Mouse (Mus musculus): ENCODE results near the gene Il21r. TPM values are rescaled to one million over a fixed set of nuclear protein-coding genes. Genes with fewer than 3 reads are reported as not detected.

The Il21r gene
- total RNA-seq, 2 experiments from 2014 or later = 0.44 to 0.54 TPM

GRCm38 (mm10) chr7:125599373-125599973 is 3.8 kb upstream of the Il21r start:
- intact Hi-C loops (cut with DNase I) = no loop called here
- DNase-seq = no peak

- intact Hi-C loops (cut with DNase I) = no loop called here
- no peak for DNase-seq
These were observed 3.1 kb upstream of the Il21r start for GRCm38 (mm10) chr7:125600136-125600535.

DNA sequence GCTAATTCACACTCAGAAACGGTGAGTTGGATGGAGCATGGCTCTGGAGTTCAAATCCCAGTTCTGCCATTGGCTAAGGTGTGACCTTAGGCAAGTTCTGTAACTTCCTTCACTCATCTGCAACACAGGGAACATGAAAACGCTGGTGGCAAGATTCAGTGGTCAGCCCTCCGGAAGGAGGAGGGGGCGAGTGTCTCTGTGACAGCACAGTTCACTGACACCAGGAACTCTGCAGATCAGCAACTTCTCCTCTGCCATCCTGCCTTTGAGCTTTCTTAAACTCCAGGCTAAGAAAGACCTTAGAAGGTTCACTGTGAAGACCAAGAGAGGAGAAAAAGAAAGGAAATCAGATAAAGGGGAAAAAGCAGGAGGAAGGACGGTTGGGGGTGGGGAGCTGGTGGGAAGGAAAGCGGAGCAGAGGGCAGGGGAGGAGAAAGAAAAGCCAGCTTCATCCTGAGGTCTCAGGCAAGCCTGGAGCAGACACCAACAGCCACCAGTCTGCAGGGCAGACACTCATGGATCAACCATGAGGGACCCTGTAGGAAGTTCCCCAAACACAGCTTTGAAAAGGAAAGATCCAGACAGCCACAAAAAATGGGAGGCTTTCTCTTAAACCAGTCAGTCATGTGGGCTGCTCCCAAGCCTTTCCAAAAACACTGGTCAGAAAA is 2.5 kb upstream of the Il21r start:
- intact Hi-C loops (cut with DNase I) = no loop called here
- DNase-seq = no peak

DNA sequence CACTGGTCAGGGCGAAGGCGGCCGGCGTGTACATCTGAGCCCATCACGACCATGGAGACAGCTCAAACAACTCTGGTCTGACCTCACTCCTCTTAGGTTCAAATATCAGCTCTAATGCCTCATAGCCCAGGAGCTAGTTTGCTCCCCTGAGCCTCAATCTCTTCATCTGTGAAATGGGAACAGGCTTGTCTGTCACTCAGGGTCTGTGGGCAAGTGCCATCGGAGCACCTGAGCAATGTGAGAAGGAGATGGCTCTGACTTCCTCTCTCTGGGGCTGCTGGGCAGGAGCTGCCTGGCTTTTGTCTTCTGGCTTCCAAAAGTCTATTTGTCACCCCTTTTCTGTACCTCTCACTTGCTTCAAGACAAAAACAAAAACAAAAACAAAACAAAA is 2.0 kb upstream of the Il21r start:
- DNase-seq = no peak
- intact Hi-C loops (cut with DNase I) = no loop called here

- DNase-seq = no peak
These were observed 1.3 kb upstream of the Il21r start for GRCm38 (mm10) chr7:125601821-125602448.

DNA sequence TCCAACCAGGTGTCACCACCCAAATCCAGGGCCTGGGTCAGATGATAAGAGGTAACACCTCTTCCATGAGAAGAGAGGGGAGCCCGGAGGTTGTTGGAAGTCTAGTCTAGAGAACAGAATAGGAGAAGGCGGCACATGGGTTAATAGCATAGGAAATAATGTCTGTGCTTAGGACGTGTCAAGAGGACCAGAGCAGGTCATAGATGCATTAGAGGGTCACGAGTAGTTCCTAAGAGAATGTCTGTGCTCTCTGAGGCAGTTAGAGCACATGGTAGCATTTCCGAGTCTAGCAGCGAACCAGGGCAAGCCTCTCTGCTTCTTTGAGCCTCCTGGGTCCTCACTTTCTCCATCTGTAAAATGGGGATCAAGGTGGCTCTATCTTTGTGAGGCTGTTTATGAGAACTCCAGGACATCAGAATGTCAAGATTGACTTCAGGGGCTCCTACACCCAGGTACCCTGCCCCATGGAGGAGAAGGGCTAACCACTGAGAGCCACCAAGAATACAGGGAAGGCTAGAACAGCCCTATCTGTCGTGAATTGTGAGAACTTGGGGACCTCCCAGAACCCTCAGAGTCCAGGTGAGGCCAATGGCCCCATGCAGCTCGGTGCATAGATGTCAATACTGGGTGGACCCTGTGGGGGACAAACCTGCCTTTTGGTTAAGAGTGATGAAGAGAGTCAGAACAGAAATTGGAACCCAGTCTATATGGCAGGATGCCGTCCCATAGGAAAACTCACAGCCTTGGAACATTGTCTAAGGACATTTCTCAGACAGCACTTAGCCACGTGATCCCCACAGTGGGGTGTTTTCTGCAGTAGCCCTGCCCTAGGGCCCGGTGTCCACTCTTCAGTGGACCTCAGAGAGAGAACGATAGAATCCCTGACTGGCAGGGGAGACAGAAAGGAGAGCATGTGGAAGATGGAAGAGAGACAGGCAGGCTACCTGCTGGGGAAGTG is 1.4 kb downstream of the Il21r start:
- DNase-seq = no peak
- intact Hi-C loops (cut with DNase I) = no loop called here

More at GRCm38 (mm10) chr7:125601821-125602448, 1.3 kb upstream of the Il21r start:
- intact Hi-C loops (cut with DNase I) = no loop called here

GRCm38 (mm10) chr7:125605725-125606139 is 2.5 kb downstream of the Il21r start:
- intact Hi-C loops (cut with DNase I) = no loop called here
- no peak for DNase-seq

GRCm38 (mm10) chr7:125606265-125607164 is 3.3 kb downstream of the Il21r start:
- intact Hi-C loops (cut with DNase I) = no loop called here
- no peak for DNase-seq

DNA sequence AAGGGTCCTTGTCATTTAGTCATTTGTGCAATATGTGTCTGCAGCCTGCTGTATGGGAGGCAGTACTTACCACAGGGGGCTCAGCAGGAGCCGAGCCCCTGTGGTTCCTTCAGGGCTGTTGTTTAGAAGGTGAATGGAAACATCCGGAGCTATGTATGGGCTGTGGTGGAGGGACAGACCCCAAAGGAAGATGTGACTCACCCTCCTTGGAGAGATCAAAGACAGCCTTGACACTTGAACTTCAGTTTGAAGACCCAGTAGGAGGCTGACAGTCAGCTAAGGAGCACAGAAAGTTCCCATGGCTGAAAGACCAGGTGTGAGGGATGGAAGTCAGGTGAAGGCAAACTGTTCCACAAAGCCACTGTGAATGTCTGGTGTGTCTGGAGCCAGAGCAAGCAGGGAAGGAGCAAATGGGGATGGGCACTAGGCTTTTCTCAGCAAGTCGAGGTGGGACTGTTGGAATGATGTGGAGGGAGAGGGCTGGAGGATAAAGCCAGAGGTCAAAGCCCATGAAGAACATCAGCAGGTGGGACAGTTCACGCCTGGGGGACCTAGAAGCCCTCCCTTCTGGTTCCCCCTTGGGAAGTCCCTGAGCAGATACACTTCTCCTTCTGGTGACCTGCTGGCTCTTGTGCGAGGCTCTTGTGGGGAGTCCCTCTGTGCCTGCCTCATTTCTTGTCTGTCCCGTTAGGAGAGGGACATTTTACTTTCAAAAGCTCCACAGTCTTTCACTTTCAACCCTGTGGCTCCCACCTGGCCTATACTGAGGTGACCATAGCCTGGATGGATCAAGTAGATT is 4.4 kb downstream of the Il21r start:
- intact Hi-C loops (cut with DNase I) = no loop called here
- DNase-seq = no peak

DNA sequence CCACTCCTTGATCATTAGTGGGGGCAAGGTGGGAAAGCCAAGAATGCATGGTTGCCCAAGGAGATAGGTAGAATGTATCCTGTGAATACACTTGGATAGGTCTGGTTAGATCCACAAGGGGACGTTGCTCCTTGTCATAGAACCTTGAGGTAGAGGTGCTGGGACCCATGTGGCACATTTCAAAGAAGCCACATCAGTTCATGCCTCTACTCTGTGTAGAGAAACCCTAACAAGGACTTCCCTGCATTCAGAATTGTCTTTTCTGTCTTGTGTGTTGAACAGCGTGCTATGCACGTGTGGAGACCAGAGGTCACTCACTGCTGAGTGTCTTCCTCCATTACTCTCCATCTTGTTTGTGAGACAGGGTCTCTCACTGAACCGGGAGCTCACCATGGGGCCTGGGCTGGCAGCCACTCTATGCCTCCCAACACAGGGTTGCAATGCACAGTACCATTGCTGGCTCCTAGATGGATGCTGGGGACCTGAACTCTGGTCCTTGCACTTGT is 5.0 kb downstream of the Il21r start:
- DNase-seq = no peak
- intact Hi-C loops (cut with DNase I) = no loop called here

DNA sequence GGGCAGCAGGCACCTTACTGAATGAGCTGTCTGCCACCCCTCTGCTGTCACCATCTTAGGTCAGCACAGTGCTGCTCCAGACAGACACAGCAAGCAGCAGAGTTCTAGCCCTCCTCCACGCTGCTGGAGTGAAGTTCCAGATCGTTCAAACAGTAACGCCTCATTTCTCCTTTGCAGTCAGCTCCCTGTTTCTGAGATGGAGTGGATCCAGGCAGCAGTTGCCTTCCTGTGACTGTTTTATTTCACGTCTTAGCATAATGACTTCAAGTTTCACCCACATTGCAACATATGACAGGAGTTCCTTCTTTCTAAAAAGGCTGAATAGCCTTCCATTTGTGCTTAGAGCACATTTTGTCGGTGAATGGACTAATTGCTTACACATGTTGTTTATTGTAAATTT is 10.3 kb downstream of the Il21r start:
- no peak for DNase-seq
- intact Hi-C loops (cut with DNase I) = no loop called here

- intact Hi-C loops (cut with DNase I) = no loop called here
- no peak for DNase-seq
These were observed 12.2 kb downstream of the Il21r start for GRCm38 (mm10) chr7:125615453-125615852.

DNA sequence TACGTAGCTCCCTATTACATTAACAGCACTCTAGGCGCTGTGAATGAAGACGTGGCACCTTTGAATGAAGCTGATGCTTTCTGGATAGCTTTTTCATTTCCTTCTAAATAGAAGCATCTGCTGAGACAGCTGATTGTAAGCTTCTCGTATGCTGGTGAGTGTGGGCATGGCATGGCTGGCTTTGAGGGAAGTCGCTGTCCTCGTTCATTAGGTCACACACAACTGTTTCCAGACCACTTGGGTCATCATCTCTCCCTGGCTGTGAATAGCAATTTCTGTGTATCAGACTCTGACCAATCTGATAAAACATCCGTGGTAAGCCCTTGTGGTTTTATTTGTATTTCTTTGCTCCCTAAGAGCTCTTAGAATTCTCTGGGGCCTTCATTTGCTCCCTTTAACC is 14.8 kb downstream of the Il21r start:
- intact Hi-C loops (cut with DNase I) = no loop called here

GRCm38 (mm10) chr7:125620077-125620476 is 16.8 kb downstream of the Il21r start:
- no peak for DNase-seq
- intact Hi-C loops (cut with DNase I) = loop anchor here (10.0 kb wide), 1 partner anchor 1235 kb away; no protein-coding TSS in a partner anchor

More for the DNA sequence above, 14.8 kb downstream of the Il21r start:
- DNase-seq = no peak

GRCm38 (mm10) chr7:125622741-125623685 is 19.8 kb downstream of the Il21r start:
- no peak for DNase-seq
- intact Hi-C loops (cut with DNase I) = loop anchor here (10.0 kb wide), 1 partner anchor 1238 kb away; no protein-coding TSS in a partner anchor

DNA sequence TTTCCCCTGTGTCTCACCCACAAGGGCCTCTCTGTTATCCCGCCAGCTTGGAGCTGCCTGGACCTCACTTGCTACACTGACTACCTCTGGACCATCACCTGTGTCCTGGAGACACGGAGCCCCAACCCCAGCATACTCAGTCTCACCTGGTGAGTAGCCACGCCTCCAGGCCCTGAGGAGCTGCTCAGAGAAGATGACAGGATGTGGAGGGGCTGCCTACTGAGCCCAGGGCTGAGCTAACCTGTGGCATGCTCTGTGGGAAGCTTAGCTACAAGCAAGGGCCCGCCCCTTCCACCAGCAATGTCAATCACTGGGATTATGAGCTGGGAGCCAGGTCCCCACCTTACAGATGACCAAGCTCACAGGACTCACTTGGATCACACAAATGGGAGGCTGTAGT is 22.0 kb downstream of the Il21r start:
- no peak for DNase-seq
- intact Hi-C loops (cut with DNase I) = loop anchor here (10.0 kb wide), 1 partner anchor 1240 kb away; no protein-coding TSS in a partner anchor

GRCm38 (mm10) chr7:125625829-125626228 is 22.6 kb downstream of the Il21r start:
- intact Hi-C loops (cut with DNase I) = loop anchor here (10.0 kb wide), 1 partner anchor 1241 kb away; no protein-coding TSS in a partner anchor
- DNase-seq = no peak

Measured in heart, postnatal 36 days (tissue).